Mouse (Mus musculus): ENCODE results near the gene Myt1l.

DNA sequence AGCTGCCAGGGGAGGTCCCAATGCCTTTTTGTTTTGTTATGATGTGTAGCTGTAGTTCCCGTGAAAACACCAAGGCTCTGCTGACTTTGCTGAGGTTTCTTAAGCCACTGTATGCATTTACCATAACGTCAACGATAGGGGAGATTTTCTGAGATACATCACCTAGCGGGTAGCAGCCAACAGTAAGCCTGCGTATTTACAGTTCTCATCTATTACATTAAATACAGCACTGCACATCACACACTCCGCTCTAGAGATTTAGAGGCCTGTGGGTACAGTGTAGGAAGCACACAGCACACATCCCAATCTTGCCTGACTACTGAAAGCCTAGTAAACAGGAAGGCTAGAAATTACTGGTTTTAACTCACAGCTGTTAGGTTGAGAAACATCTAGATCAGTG, 6.1 kb downstream of the Myt1l start:
- TF ChIP-seq EP300 (IDR thresholded peaks at IDR 0.05; ENCODE audit: low read depth) (no peak), CTCF (IDR thresholded peaks at IDR 0.05; ENCODE audit: low read depth) (no peak)

All from heart, postnatal 0 days (tissue).